Mouse (Mus musculus): ENCODE measurements at regions not wholly inside any gene's neighbourhood (a gene's known extent, or its start where the extent isn't known, plus 50 kb on each side); places are given as distances from the start of the nearest gene placed in this dataset.

- H3K9ac ChIP-seq (replicated peaks): no peak overlapping the region
- peak; percentile 66; the same call in 1 of the 2 replicates for ATAC-seq (ENCODE audit: low FRiP score, low read depth)
- H3K4me3 ChIP-seq: no peak overlapping the region
- no peaks in the 10 kb centered on the region for H3K27me3 ChIP-seq
- no peaks in the 10 kb centered on the region for H3K36me3 ChIP-seq
- 18% methylated on average over 4 of the region's 4 CpGs for WGBS
- no peaks in the 10 kb centered on the region for H3K9me3 ChIP-seq
- no peak overlapping the region for H3K27ac ChIP-seq (replicated peaks)
- 0 out of 2 replicates have a peak, but pooled peaks cover 6% of the 10 kb centered on the region for H3K4me1 ChIP-seq
- H3K4me2 ChIP-seq (replicated peaks): no peak overlapping the region
Observed at GRCm38 (mm10) chr13:78717686-78718431, 518.3 kb upstream of the Nr2f1 start.

GRCm38 (mm10) chr13:78717159-78717558 is 517.6 kb upstream of the Nr2f1 start:
- Histone ChIP-seq H3K27ac (replicated peaks) (no peak overlapping the region), H3K4me2 (replicated peaks) (no peak overlapping the region), H3K27me3 (no peaks in the 10 kb centered on the region), H3K9me3 (no peaks in the 10 kb centered on the region), H3K36me3 (no peaks in the 10 kb centered on the region), H3K4me3 (no peak overlapping the region), H3K9ac (replicated peaks) (no peak overlapping the region), H3K4me1 (0 out of 2 replicates have a peak, but pooled peaks cover 6% of the 10 kb centered on the region)
- no peak for ATAC-seq (ENCODE audit: low FRiP score, low read depth)
- WGBS: 29% methylated on average over 1 of the region's 1 CpGs

DNA sequence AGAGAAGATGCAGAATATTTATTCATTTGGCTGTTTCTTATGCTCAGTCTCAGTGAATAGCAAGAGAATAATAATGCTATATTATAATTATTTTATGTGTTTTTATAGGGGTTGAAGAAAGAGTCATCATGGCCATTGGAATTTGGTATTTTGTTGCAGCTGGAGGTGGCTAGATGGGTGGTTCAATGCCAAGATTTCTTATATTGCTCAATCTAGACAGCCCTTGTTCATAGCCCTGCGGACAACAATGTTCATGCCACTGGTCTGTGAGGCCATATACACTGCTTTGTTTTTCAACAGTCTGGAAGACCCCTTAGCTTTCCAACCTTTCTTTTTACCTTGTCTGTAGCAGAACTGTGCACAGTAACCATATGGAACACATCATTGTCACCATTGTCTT is 505.1 kb upstream of the Nr2f1 start:
- H3K4me3 ChIP-seq: no peak overlapping the region
- no peaks in the 10 kb centered on the region for H3K9me3 ChIP-seq
- H3K9ac ChIP-seq (replicated peaks): no peak overlapping the region
- 100% methylated on average over 1 of the region's 1 CpGs for WGBS
- ATAC-seq (ENCODE audit: low FRiP score, low read depth): no peak
- H3K36me3 ChIP-seq: no peaks in the 10 kb centered on the region
- no peaks in the 10 kb centered on the region for H3K27me3 ChIP-seq
- H3K4me1 ChIP-seq: no peaks in the 10 kb centered on the region
- H3K27ac ChIP-seq (replicated peaks): no peak overlapping the region
- no peak overlapping the region for H3K4me2 ChIP-seq (replicated peaks)

- Histone ChIP-seq H3K9ac (replicated peaks) (no peak overlapping the region), H3K36me3 (no peaks in the 10 kb centered on the region), H3K27me3 (no peaks in the 10 kb centered on the region), H3K4me3 (no peak overlapping the region), H3K4me2 (replicated peaks) (no peak overlapping the region), H3K9me3 (no peaks in the 10 kb centered on the region), H3K4me1 (peaks cover 6% of the 10 kb centered on the region), H3K27ac (replicated peaks) (peak overlapping the region; percentile 52; the same call in 1 of the 2 replicates)
- ATAC-seq (ENCODE audit: low FRiP score, low read depth): peak; percentile 95
- WGBS: 47% methylated on average over 3 of the region's 3 CpGs
Observed at GRCm38 (mm10) chr13:78697814-78698519, 498.4 kb upstream of the Nr2f1 start.

GRCm38 (mm10) chr13:78679255-78679895 is 479.8 kb upstream of the Nr2f1 start:
- Histone ChIP-seq H3K27me3 (no peaks in the 10 kb centered on the region), H3K4me2 (replicated peaks) (no peak overlapping the region), H3K9ac (replicated peaks) (no peak overlapping the region), H3K4me3 (no peak overlapping the region), H3K27ac (replicated peaks) (no peak overlapping the region), H3K4me1 (0 out of 2 replicates have a peak, but pooled peaks cover 8% of the 10 kb centered on the region), H3K36me3 (no peaks in the 10 kb centered on the region), H3K9me3 (no peaks in the 10 kb centered on the region)
- 32% methylated on average over 4 of the region's 4 CpGs for WGBS
- peak; percentile 76 for ATAC-seq (ENCODE audit: low FRiP score, low read depth)

DNA sequence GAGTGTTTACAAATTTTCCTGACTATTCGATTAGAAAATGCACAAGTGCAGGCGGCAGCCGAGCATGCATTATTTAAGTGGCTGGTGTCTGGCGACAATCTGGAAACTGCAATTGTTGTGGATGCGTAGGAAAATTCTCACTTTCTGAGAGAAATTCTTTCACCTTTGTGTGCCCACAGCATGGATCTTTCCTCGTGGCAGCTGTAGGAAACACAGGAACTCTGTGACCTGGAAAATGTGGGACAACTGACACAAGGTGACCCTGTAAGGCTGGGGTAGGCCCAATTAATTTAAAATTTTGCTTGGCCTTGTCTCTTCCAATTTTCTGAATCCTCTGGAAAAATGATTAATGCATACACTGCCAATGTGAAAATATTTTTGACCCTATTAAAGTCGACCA is 478.7 kb upstream of the Nr2f1 start:
- Histone ChIP-seq H3K4me1 (0 out of 2 replicates have a peak, but pooled peaks cover 8% of the 10 kb centered on the region), H3K27me3 (no peaks in the 10 kb centered on the region), H3K9me3 (no peaks in the 10 kb centered on the region), H3K4me2 (replicated peaks) (no peak overlapping the region), H3K4me3 (no peak overlapping the region), H3K9ac (replicated peaks) (no peak overlapping the region), H3K36me3 (no peaks in the 10 kb centered on the region), H3K27ac (replicated peaks) (0 out of 2 replicates have a peak overlapping the region, but pooled peaks have one; percentile 20)
- ATAC-seq (ENCODE audit: low FRiP score, low read depth): no peak
- WGBS: 35% methylated on average over 7 of the region's 7 CpGs

- H3K4me2 ChIP-seq (replicated peaks): no peak overlapping the region
- H3K4me3 ChIP-seq: no peak overlapping the region
- H3K27ac ChIP-seq (replicated peaks): no peak overlapping the region
- WGBS: 89% methylated on average over 7 of the region's 7 CpGs
- no peaks in the 10 kb centered on the region for H3K27me3 ChIP-seq
- no peaks in the 10 kb centered on the region for H3K36me3 ChIP-seq
- H3K9ac ChIP-seq (replicated peaks): no peak overlapping the region
- no peaks in the 10 kb centered on the region for H3K9me3 ChIP-seq
- ATAC-seq (ENCODE audit: low FRiP score, low read depth): no peak
- H3K4me1 ChIP-seq: no peaks in the 10 kb centered on the region
Observed at GRCm38 (mm10) chr13:78658285-78658684, 458.7 kb upstream of the Nr2f1 start.

DNA sequence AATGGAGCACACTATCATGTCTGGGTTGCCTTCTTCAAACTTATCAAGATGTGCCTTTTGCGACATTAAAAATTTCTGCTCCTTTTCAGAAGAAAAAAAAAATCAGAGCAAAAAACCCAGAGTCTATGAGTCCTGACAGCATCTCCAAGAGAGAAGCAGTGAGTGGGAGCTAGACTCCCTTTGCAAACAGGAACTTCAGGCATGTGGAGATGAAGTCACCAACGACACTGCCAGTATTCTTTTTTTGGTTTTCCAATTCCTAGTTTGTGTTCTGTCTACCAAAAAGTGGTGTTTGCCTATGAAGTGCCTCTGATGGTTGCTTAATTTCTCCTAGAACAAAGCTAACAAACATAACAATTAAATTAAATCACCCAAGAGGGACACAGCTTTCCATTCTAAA is 457.2 kb upstream of the Nr2f1 start:
- H3K9me3 ChIP-seq: no peaks in the 10 kb centered on the region
- H3K27me3 ChIP-seq: no peaks in the 10 kb centered on the region
- H3K27ac ChIP-seq (replicated peaks): no peak overlapping the region
- H3K4me1 ChIP-seq: no peaks in the 10 kb centered on the region
- no peak for ATAC-seq (ENCODE audit: low FRiP score, low read depth)
- no peak overlapping the region for H3K9ac ChIP-seq (replicated peaks)
- H3K4me3 ChIP-seq: no peak overlapping the region
- WGBS: 92% methylated on average over 2 of the region's 2 CpGs
- H3K36me3 ChIP-seq: no peaks in the 10 kb centered on the region
- no peak overlapping the region for H3K4me2 ChIP-seq (replicated peaks)

DNA sequence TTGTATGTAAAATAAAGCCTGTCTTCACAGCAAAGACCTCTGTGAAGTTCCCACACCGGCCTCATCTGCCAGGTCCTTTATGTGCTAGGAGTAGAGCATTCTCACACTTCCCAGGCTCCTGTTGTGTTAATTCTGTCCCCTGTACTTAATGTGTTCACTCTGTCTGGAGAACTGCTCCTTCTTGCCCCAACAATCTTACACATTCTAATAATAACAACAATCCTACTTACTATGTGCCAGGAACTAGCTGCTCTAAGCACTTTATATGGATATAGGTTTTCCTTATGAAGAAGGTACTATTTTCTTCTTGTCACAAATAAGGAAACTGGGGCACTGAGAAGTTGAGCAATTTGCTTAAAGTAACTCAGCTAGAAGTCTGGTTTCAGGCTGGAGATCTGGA is 456.6 kb upstream of the Nr2f1 start:
- Histone ChIP-seq H3K4me1 (no peaks in the 10 kb centered on the region), H3K9me3 (no peaks in the 10 kb centered on the region), H3K27me3 (no peaks in the 10 kb centered on the region), H3K27ac (replicated peaks) (no peak overlapping the region), H3K4me3 (no peak overlapping the region), H3K36me3 (no peaks in the 10 kb centered on the region), H3K4me2 (replicated peaks) (no peak overlapping the region), H3K9ac (replicated peaks) (no peak overlapping the region)
- WGBS: 69% methylated on average over 1 of the region's 1 CpGs
- no peak for ATAC-seq (ENCODE audit: low FRiP score, low read depth)

DNA sequence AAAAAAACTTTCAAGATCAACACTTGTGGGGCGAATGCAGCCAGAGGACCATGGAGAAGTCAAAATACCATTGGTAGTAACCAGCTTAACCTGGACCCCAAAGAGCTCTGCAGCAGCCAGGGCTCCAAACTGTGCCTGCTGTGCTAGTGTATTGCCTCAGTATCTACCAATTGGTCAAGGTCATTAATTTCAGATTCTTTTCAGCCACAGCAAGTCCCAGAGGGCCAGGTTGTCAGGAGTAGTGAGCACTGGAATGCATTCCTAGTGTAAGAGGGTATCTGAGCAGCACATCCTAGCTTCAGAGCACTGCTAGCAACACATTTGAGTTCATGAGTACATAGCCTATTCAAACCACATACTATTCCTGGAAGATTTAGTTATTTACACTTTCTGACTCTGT is 451.3 kb upstream of the Nr2f1 start:
- H3K4me1 ChIP-seq: no peaks in the 10 kb centered on the region
- ATAC-seq (ENCODE audit: low FRiP score, low read depth): no peak
- H3K36me3 ChIP-seq: no peaks in the 10 kb centered on the region
- 88% methylated on average over 1 of the region's 1 CpGs for WGBS
- no peaks in the 10 kb centered on the region for H3K27me3 ChIP-seq
- no peak overlapping the region for H3K27ac ChIP-seq (replicated peaks)
- H3K4me3 ChIP-seq: no peak overlapping the region
- H3K9ac ChIP-seq (replicated peaks): no peak overlapping the region
- H3K9me3 ChIP-seq: no peaks in the 10 kb centered on the region
- no peak overlapping the region for H3K4me2 ChIP-seq (replicated peaks)

- no peak overlapping the region for H3K4me3 ChIP-seq
- WGBS: 0% methylated on average over 1 of the region's 1 CpGs
- H3K4me1 ChIP-seq: peaks cover 17% of the 10 kb centered on the region
- no peak overlapping the region for H3K9ac ChIP-seq (replicated peaks)
- no peak for ATAC-seq (ENCODE audit: low FRiP score, low read depth)
- no peak overlapping the region for H3K4me2 ChIP-seq (replicated peaks)
- no peak overlapping the region for H3K27ac ChIP-seq (replicated peaks)
- H3K27me3 ChIP-seq: no peaks in the 10 kb centered on the region
- H3K36me3 ChIP-seq: no peaks in the 10 kb centered on the region
- no peaks in the 10 kb centered on the region for H3K9me3 ChIP-seq
Observed at GRCm38 (mm10) chr13:78644556-78644955, 445.0 kb upstream of the Nr2f1 start.

DNA sequence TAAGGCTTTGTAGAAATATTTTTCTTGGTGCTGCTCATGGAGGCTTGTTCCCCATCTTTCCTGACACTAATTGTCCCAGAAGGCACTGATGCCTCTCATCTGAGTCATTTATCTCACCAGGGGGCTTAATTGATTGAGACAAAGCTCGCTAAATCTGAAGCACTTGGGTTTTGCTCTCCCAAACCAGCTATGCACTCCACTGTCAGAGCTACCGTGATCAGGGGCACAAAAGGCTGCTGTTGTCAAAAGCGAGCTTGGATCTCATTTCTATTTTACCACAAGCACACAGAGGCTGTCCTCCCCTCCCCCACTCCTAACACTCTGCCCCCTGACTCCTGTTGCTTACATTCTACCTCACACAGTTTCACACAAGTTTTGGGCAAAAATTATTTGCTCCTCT is 443.5 kb upstream of the Nr2f1 start:
- H3K9me3 ChIP-seq: no peaks in the 10 kb centered on the region
- no peak overlapping the region for H3K4me3 ChIP-seq
- H3K4me2 ChIP-seq (replicated peaks): no peak overlapping the region
- H3K36me3 ChIP-seq: no peaks in the 10 kb centered on the region
- H3K27me3 ChIP-seq: no peaks in the 10 kb centered on the region
- H3K9ac ChIP-seq (replicated peaks): no peak overlapping the region
- peak overlapping the region; percentile 52 for H3K27ac ChIP-seq (replicated peaks)
- WGBS: 0% methylated on average over 3 of the region's 3 CpGs
- ATAC-seq (ENCODE audit: low FRiP score, low read depth): peak; percentile 74
- peaks cover 17% of the 10 kb centered on the region for H3K4me1 ChIP-seq

All from midbrain, embryonic 12.5 days (tissue).